Mouse (Mus musculus) midbrain, embryonic 10.5 days (tissue): ENCODE measurements around the gene Arid3a. TPM values are rescaled to one million over a fixed set of nuclear protein-coding genes. Genes with fewer than 3 reads are reported as not detected.
A peak's percentile ranks its signal among the peaks of the same experiment; 100 is the strongest.

ENCODE experiments used
- DNase-seq: peaks from one replicate; pipeline ENCODE4 v3.0.0-alpha.2; 2017; ENCODE audit warnings: low spot score
- H3K27ac ChIP-seq: fragments of 300-500 bp; sonication (generic); replicated peaks from 2 replicates; pipeline ENCODE4 v1.5.1; 2016; ENCODE audit warnings: mild to moderate bottlenecking
- H3K27me3 ChIP-seq: fragments of 300-500 bp; sonication (generic); 2 replicates; pipeline ENCODE4 v1.6.1; 2016; ENCODE audit warnings: low read depth, mild to moderate bottlenecking; ENCODE audit not compliant: poor library complexity, severe bottlenecking
- H3K36me3 ChIP-seq: fragments of 300-500 bp; sonication (generic); 2 replicates; pipeline ENCODE4 v1.6.1; 2016; ENCODE audit warnings: mild to moderate bottlenecking, moderate library complexity
- H3K4me1 ChIP-seq: fragments of 300-500 bp; sonication (generic); 2 replicates; pipeline ENCODE4 v1.6.1; 2016
- H3K4me3 ChIP-seq: fragments of 300-500 bp; sonication (generic); 2 replicates; pipeline ENCODE4 v1.5.1; 2016; ENCODE audit warnings: mild to moderate bottlenecking, moderate library complexity
- H3K9me3 ChIP-seq: fragments of 300-500 bp; sonication (generic); replicated peaks from 2 replicates; pipeline ENCODE4 v1.6.1; 2016; ENCODE audit warnings: mild to moderate bottlenecking
- WGBS: fragments of 180-500 bp; shearing (Covaris S2); methylation state at CpG from one replicate; pipeline ENCODE4 v1.1.7; 2016; 5-methylcytosine and 5-hydroxymethylcytosine counted together
- polyA plus RNA-seq: library from polyadenylated mRNA; unstranded; fragments of >200 nt; fragmentation: Nextera tagmentation; extraction: Ambion mirVana; gene quantifications from 2 replicates; pipeline ENCODE4 v1.2.1, GENCODE M21; 2016

Arid3a gene
- polyA plus RNA-seq, 1 experiment from 2014 or later: 13.4 TPM

- H3K4me3 ChIP-seq: peak overlapping the region; percentile 76
- H3K27me3 ChIP-seq: peaks cover 80% of the 10 kb centered on the region
- H3K4me1 ChIP-seq: peaks cover 71% of the 10 kb centered on the region
- H3K27ac ChIP-seq: no peak overlapping the region
- DNase-seq: peak; percentile 43
- no peaks in the 10 kb centered on the region for H3K9me3 ChIP-seq
- no peaks in the 10 kb centered on the region for H3K36me3 ChIP-seq
- WGBS: under 1% methylated on average over 34 of the region's 34 CpGs
These were observed 5.3 kb upstream of the Arid3a start for GRCm38 (mm10) chr10:79921572-79921971.

- Histone ChIP-seq H3K9me3 (no peaks in the 10 kb centered on the region), H3K4me1 (peaks cover 69% of the 10 kb centered on the region), H3K36me3 (0 out of 2 replicates have a peak, but pooled peaks cover 2% of the 10 kb centered on the region), H3K27ac (no peak overlapping the region), H3K4me3 (peak overlapping the region; percentile 98; the same call in 1 of the 2 replicates), H3K27me3 (peaks cover 46% of the 10 kb centered on the region)
- WGBS: 11% methylated on average over 29 of the region's 29 CpGs
- DNase-seq: peak; percentile 88
These were observed 1.7 kb upstream of the Arid3a start for GRCm38 (mm10) chr10:79924998-79925784.

- peak overlapping the region; percentile 98 for H3K4me3 ChIP-seq
- H3K27me3 ChIP-seq: peaks cover 38% of the 10 kb centered on the region
- H3K4me1 ChIP-seq: peaks cover 69% of the 10 kb centered on the region
- DNase-seq: no peak
- H3K27ac ChIP-seq: peak overlapping the region; percentile 95
- H3K36me3 ChIP-seq: peaks cover 9% of the 10 kb centered on the region
- H3K9me3 ChIP-seq: no peaks in the 10 kb centered on the region
- 15% methylated on average over 15 of the region's 15 CpGs for WGBS
These were observed 905 bp upstream of the Arid3a start for GRCm38 (mm10) chr10:79925785-79926490.

GRCm38 (mm10) chr10:79927324-79928029 is 634 bp downstream of the Arid3a start:
- Histone ChIP-seq H3K36me3 (peaks cover 25% of the 10 kb centered on the region), H3K27me3 (peaks cover 23% of the 10 kb centered on the region), H3K9me3 (no peaks in the 10 kb centered on the region), H3K4me3 (peak overlapping the region; percentile 98), H3K27ac (peak overlapping the region; percentile 95), H3K4me1 (peaks cover 74% of the 10 kb centered on the region)
- under 1% methylated on average over 54 of the region's 54 CpGs for WGBS
- DNase-seq: peak; percentile 83

GRCm38 (mm10) chr10:79928030-79928694 is 1.3 kb downstream of the Arid3a start:
- H3K36me3 ChIP-seq: peaks cover 31% of the 10 kb centered on the region
- peak overlapping the region; percentile 95 for H3K27ac ChIP-seq
- WGBS: under 1% methylated on average over 29 of the region's 29 CpGs
- H3K27me3 ChIP-seq: peaks cover 16% of the 10 kb centered on the region
- peak overlapping the region; percentile 98 for H3K4me3 ChIP-seq
- peaks cover 81% of the 10 kb centered on the region for H3K4me1 ChIP-seq
- no peaks in the 10 kb centered on the region for H3K9me3 ChIP-seq
- peak; percentile 70 for DNase-seq

GRCm38 (mm10) chr10:79928907-79929701 is 2.3 kb downstream of the Arid3a start:
- peak overlapping the region; percentile 95 for H3K27ac ChIP-seq
- 30% methylated on average over 9 of the region's 9 CpGs for WGBS
- no peaks in the 10 kb centered on the region for H3K9me3 ChIP-seq
- DNase-seq: no peak
- H3K36me3 ChIP-seq: peaks cover 41% of the 10 kb centered on the region
- H3K4me3 ChIP-seq: peak overlapping the region; percentile 98
- peaks cover 7% of the 10 kb centered on the region for H3K27me3 ChIP-seq
- peaks cover 86% of the 10 kb centered on the region for H3K4me1 ChIP-seq

GRCm38 (mm10) chr10:79929967-79930825 is 3.4 kb downstream of the Arid3a start:
- peak overlapping the region; percentile 98 for H3K4me3 ChIP-seq
- 90% methylated on average over 18 of the region's 18 CpGs for WGBS
- H3K9me3 ChIP-seq: no peaks in the 10 kb centered on the region
- peaks cover 11% of the 10 kb centered on the region for H3K27me3 ChIP-seq
- peaks cover 90% of the 10 kb centered on the region for H3K4me1 ChIP-seq
- no peak for DNase-seq
- H3K36me3 ChIP-seq: peaks cover 52% of the 10 kb centered on the region
- H3K27ac ChIP-seq: peak overlapping the region; percentile 95; the same call in 1 of the 2 replicates

- H3K27ac ChIP-seq: peak overlapping the region; percentile 43; the same call in 1 of the 2 replicates
- 92% methylated on average over 16 of the region's 16 CpGs for WGBS
- H3K4me1 ChIP-seq: peaks cover 85% of the 10 kb centered on the region
- peaks cover 17% of the 10 kb centered on the region for H3K27me3 ChIP-seq
- H3K9me3 ChIP-seq: no peaks in the 10 kb centered on the region
- peak overlapping the region; percentile 23 for H3K4me3 ChIP-seq
- peaks cover 58% of the 10 kb centered on the region for H3K36me3 ChIP-seq
- no peak for DNase-seq
These were observed 4.0 kb downstream of the Arid3a start for GRCm38 (mm10) chr10:79930826-79931186.

GRCm38 (mm10) chr10:79931797-79932196 is 5.0 kb downstream of the Arid3a start:
- WGBS: 89% methylated on average over 9 of the region's 9 CpGs
- Histone ChIP-seq H3K9me3 (no peaks in the 10 kb centered on the region), H3K27ac (peak overlapping the region; percentile 71), H3K36me3 (peaks cover 65% of the 10 kb centered on the region), H3K4me1 (peaks cover 80% of the 10 kb centered on the region), H3K4me3 (peak overlapping the region; percentile 26; the same call in 1 of the 2 replicates), H3K27me3 (peaks cover 16% of the 10 kb centered on the region)
- DNase-seq: no peak

- Histone ChIP-seq H3K9me3 (no peaks in the 10 kb centered on the region), H3K27me3 (peaks cover 20% of the 10 kb centered on the region), H3K4me3 (peak overlapping the region; percentile 25), H3K27ac (peak overlapping the region; percentile 71), H3K4me1 (peaks cover 83% of the 10 kb centered on the region), H3K36me3 (peaks cover 74% of the 10 kb centered on the region)
- WGBS: 21% methylated on average over 8 of the region's 8 CpGs
- DNase-seq: peak; percentile 66
These were observed 5.9 kb downstream of the Arid3a start for GRCm38 (mm10) chr10:79932736-79933135.

- H3K27ac ChIP-seq: peak overlapping the region; percentile 71
- WGBS: 68% methylated on average over 9 of the region's 9 CpGs
- peaks cover 20% of the 10 kb centered on the region for H3K27me3 ChIP-seq
- H3K36me3 ChIP-seq: peaks cover 78% of the 10 kb centered on the region
- H3K4me3 ChIP-seq: peak overlapping the region; percentile 25
- no peak for DNase-seq
- peaks cover 83% of the 10 kb centered on the region for H3K4me1 ChIP-seq
- H3K9me3 ChIP-seq: no peaks in the 10 kb centered on the region
These were observed 6.4 kb downstream of the Arid3a start for GRCm38 (mm10) chr10:79933145-79933679.
